Mouse (Mus musculus): ENCODE results near the gene Scp2. TPM values are rescaled to one million over a fixed set of nuclear protein-coding genes. Genes with fewer than 3 reads are reported as not detected.
A peak's percentile ranks its signal among the peaks of the same experiment; 100 is the strongest.
"Not testable (repeated sequence)": the region's sequence is repeated elsewhere in the genome, so short reads cannot be mapped to it uniquely, and the experiment has no call there.

Scp2 gene
- total RNA-seq, 2 experiments from 2014 or later, result 152 to 156 TPM

- DNase-seq, result no peak
These were observed 35.1 kb downstream of the Scp2 start for GRCm38 (mm10) chr4:108109728-108110127.

- DNase-seq, result no peak
These were observed 48.5 kb downstream of the Scp2 start, which contains the start of gene Podn for GRCm38 (mm10) chr4:108096345-108096744. Podn (minus strand) TSS chr4:108096445.

DNA sequence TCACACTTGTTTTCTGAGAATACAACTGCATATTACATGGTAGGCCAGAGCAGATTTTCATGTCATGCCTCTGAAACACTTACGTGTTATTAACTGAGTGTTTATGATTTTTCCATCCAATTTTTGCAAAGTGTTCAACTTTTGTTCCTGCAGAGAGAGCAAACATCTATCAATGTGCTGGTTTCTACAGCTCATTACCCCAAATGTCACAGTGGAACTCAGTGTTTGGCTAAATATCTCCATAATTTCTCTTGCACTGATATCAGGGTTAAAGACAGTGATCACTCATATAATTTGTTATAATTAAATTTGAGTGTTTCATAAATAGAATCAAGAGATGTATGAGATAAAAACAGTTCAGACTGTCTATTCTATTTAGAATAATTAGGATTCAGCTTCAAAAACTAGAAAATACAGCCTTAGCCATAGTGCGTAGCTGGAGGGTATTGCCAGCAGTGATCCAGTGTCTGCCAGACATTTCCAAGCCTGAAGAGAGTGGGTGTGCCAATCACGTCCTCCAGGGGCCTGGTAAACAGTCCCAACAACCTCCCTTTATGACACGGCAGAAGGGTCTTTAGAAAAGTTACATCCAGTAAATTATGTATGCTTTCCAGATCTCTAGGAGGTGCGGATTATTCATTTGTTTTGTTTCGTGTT lies 51.9 kb downstream of the Scp2 start:
- no peak for DNase-seq

- no peak for DNase-seq
These were observed 60.8 kb downstream of the Scp2 start for GRCm38 (mm10) chr4:108083993-108084392.

GRCm38 (mm10) chr4:108083032-108083735 lies 61.6 kb downstream of the Scp2 start:
- no peak for DNase-seq

DNA sequence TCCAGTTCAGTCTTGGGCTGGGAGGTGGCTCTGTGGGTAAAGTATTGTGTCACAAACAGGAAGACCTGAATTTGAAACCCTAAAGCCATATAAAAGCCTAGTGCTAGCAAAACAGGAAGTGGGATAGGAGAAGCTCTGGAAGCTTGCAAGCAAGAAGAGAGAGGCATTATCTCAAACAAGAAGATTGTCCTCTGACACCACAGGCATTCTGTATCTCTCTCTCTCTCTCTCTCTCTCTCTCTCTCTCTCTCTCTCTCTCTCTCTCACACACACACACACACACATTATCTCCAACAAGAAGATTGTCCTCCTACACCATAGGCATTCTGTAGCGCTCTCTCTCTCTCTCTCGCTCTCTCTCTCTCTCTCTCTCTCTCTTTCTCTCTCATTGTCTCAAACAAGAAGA lies 62.4 kb downstream of the Scp2 start:
- no peak for DNase-seq

DNA sequence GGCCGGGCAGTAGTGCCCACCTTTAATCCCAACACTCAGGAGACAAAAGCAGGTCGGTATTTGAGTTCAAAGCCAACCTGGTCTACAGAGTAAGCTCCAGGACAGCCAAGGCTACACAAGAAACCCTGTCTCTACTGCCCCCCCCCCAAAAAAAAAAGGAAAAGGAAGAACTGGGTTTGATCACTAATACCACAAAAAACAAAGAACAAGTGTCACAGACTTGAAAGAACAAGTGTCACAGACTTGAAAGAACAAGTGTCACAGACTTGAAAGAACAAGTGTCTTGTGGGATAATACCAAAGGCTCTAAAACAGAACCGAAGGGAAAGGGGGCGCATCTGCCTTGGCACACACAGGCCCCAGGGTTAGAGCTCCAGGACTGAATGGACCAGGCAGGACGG lies 63.9 kb downstream of the Scp2 start:
- DNase-seq, result no peak

- DNase-seq, result no peak
These were observed 65.0 kb downstream of the Scp2 start for GRCm38 (mm10) chr4:108079762-108080161.

GRCm38 (mm10) chr4:108079191-108079590 lies 65.6 kb downstream of the Scp2 start:
- DNase-seq, result not testable (repeated sequence)

- no peak for DNase-seq
These were observed 67.4 kb downstream of the Scp2 start for GRCm38 (mm10) chr4:108077224-108077955.

- no peak for DNase-seq
These were observed 70.5 kb downstream of the Scp2 start for GRCm38 (mm10) chr4:108074204-108074823.

GRCm38 (mm10) chr4:108072086-108072485 lies 72.7 kb downstream of the Scp2 start:
- DNase-seq, result no peak

- DNase-seq, result peak; percentile 96
These were observed 73.4 kb downstream of the Scp2 start for GRCm38 (mm10) chr4:108071235-108071901.

DNA sequence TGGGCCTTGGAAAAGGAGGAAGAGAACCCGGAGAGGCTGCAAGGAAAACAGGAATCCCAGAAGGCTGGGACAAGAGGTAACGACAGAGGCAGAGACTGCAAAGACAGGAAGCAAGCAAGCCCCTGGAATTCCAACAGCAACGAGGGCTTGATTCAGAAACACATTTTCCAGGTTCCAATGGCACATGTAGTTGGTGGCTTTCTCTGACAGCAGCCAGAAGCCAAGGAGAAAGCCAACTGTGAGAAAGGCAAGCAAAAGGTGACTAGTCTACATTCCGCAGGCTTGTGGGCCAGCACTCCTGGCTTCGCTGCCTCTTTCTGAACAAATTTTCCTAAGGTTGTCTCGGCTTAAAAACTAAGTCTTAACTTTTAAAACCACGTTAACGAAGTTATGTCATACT lies 74.1 kb downstream of the Scp2 start:
- DNase-seq, result no peak

DNA sequence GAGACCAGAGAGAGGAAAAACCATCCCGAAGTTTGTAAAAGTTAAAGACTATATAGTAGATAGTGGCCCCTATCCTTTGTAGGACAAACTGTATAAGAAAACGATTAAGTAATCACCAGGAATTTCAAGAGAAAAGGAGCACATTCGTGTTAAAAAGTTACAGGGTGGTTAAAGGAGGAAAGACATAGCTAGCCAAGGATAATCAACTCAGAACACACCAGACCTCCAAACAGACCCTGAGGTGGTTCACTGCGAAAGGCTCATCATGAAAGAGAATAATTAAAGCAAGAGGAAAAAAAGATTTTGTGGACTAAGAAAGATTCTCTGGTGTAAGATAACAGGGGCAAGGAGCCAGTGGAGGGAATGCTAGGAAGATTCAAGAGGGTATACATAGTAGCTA lies 74.5 kb downstream of the Scp2 start:
- DNase-seq, result no peak

GRCm38 (mm10) chr4:108068081-108068480 lies 76.7 kb downstream of the Scp2 start:
- no peak for DNase-seq

- DNase-seq, result no peak
These were observed 77.5 kb downstream of the Scp2 start for GRCm38 (mm10) chr4:108067261-108067660.

GRCm38 (mm10) chr4:108066569-108066968 lies 78.2 kb downstream of the Scp2 start:
- DNase-seq, result no peak

- no peak for DNase-seq
These were observed 79.5 kb downstream of the Scp2 start for GRCm38 (mm10) chr4:108065176-108065844.

- DNase-seq, result no peak
These were observed 81.2 kb downstream of the Scp2 start for GRCm38 (mm10) chr4:108063616-108064015.

- DNase-seq, result no peak
These were observed 82.3 kb downstream of the Scp2 start for GRCm38 (mm10) chr4:108062524-108062923.

- no peak for DNase-seq
These were observed 84.0 kb downstream of the Scp2 start for GRCm38 (mm10) chr4:108060774-108061173.
